8 mouse cellular contexts compared by ENCODE assay signal in genomic region chr7:16816078-16816474, GRCm38 (mm10). TPM values are rescaled to one million over a fixed set of nuclear protein-coding genes. Genes with fewer than 3 reads are reported as not detected.
DNase-seq lines count a peak whose midpoint lies in the region; ATAC-seq and TF ChIP-seq lines count a peak whose summit lies in the region.

No protein-coding gene starts in this region.

- peak overlapping the region; percentile 95 for H3K9ac ChIP-seq in forebrain, embryonic 15.5 days (replicated peaks)
- H3K9ac ChIP-seq in lung, postnatal 0 days (replicated peaks; ENCODE audit: low read depth): peak overlapping the region; percentile 91

- WGBS in forebrain, embryonic 15.5 days: under 1% methylated on average over 55 of the region's 55 CpGs
- WGBS in lung, postnatal 0 days: 0% methylated on average over 12 of the region's 55 CpGs

- H3K4me3 ChIP-seq in forebrain, embryonic 15.5 days: peak overlapping the region; percentile 76
- H3K4me3 ChIP-seq in lung, postnatal 0 days (ENCODE audit: low read depth, low read length): peak overlapping the region; percentile 100

- peak; percentile 79 for ATAC-seq in forebrain, embryonic 15.5 days (replicated peaks)
- peak; percentile 88 for ATAC-seq in lung, postnatal 0 days

- peak; percentile 92 for DNase-seq in Muller cell, postnatal 12 days (ENCODE audit: inconsistent ontology term)
- peak; percentile 87 for DNase-seq in cerebellum, adult 11-12 months
- peak; percentile 75 for DNase-seq in heart, postnatal 25 days (ENCODE audit: low spot score)
- DNase-seq in layer of hippocampus, adult 9-11 months: peak; percentile 86
- peak; percentile 85 for DNase-seq in lung, postnatal 0 days (ENCODE audit: low spot score)
- DNase-seq in retina, adult 2 months (ENCODE audit: low read depth, low spot score): peak; percentile 71
- DNase-seq in thymus, postnatal 36 days: peak; percentile 83 to 87

- TF ChIP-seq CTCF in lung, postnatal 0 days (IDR thresholded peaks at IDR 0.05): no peak

- no peak for TF ChIP-seq EP300 in lung, postnatal 0 days (IDR thresholded peaks at IDR 0.05)

- intact Hi-C loops in heart, postnatal 25 days (cut with DNase I): loop anchor here (2.0 kb wide), 1 partner anchor 107 kb away; no protein-coding TSS in a partner anchor

- H3K4me2 ChIP-seq in forebrain, embryonic 15.5 days (replicated peaks): peak overlapping the region; percentile 83
- H3K4me2 ChIP-seq in lung, postnatal 0 days (replicated peaks; ENCODE audit: low read depth, low read length): peak overlapping the region; percentile 91

- H3K36me3 ChIP-seq in forebrain, embryonic 15.5 days: no peaks in the 10 kb centered on the region
- H3K36me3 ChIP-seq in lung, postnatal 0 days (ENCODE audit: insufficient read depth, low read length): no peaks in the 10 kb centered on the region; the same call in 1 of the 2 replicates

- no peaks in the 10 kb centered on the region for H3K9me3 ChIP-seq in forebrain, embryonic 15.5 days
- no peaks in the 10 kb centered on the region for H3K9me3 ChIP-seq in lung, postnatal 0 days (ENCODE audit: low read length)

- 0 out of 2 replicates have a peak, but pooled peaks cover 5% of the 10 kb centered on the region for H3K27me3 ChIP-seq in forebrain, embryonic 15.5 days
- no peaks in the 10 kb centered on the region for H3K27me3 ChIP-seq in lung, postnatal 0 days (replicated peaks; ENCODE audit: insufficient read depth, low read length)

- H3K27ac ChIP-seq in forebrain, embryonic 15.5 days (replicated peaks): peak overlapping the region; percentile 97
- H3K27ac ChIP-seq in lung, postnatal 0 days (ENCODE audit: low read length): peak overlapping the region; percentile 93

- peaks cover 57% of the 10 kb centered on the region for H3K4me1 ChIP-seq in forebrain, embryonic 15.5 days
- peaks cover 21% of the 10 kb centered on the region; the same call in 1 of the 2 replicates for H3K4me1 ChIP-seq in lung, postnatal 0 days (ENCODE audit: insufficient read depth, low read depth, low read length)

RNA-seq across cellular contexts. Expression of gene Strn4, which starts 0.4 kb away (rescaled TPM):
- 185 and 193 TPM in 2 replicates for polyA plus RNA-seq in forebrain, embryonic 15.5 days (2015; fragmentation: Nextera tagmentation; extraction: Ambion mirVana)
- 10 to 100 TPM; 54.8 to 65.5 TPM for total RNA-seq in heart, postnatal 25 days (2021)
- 57.7 and 60.7 TPM in 2 replicates for polyA plus RNA-seq in lung, postnatal 0 days (2015; fragmentation: Nextera tagmentation; extraction: Ambion mirVana)

RNA-seq across cellular contexts. Expression of gene Fkrp, which starts 0.5 kb away (rescaled TPM):
- 28.2 and 29.0 TPM in 2 replicates for polyA plus RNA-seq in forebrain, embryonic 15.5 days (2015; fragmentation: Nextera tagmentation; extraction: Ambion mirVana)
- total RNA-seq in heart, postnatal 25 days (2021): 10 to 100 TPM; 46.2 to 48.0 TPM
- 22.3 and 23.5 TPM in 2 replicates for polyA plus RNA-seq in lung, postnatal 0 days (2015; fragmentation: Nextera tagmentation; extraction: Ambion mirVana)

RNA-seq across cellular contexts. Expression of gene Prkd2, which starts 26.6 kb away (rescaled TPM):
- 7.0 and 8.0 TPM in 2 replicates for polyA plus RNA-seq in forebrain, embryonic 15.5 days (2015; fragmentation: Nextera tagmentation; extraction: Ambion mirVana)
- total RNA-seq in heart, postnatal 25 days (2021): 10 to 100 TPM; 18.0 to 22.9 TPM
- polyA plus RNA-seq in lung, postnatal 0 days (2015; fragmentation: Nextera tagmentation; extraction: Ambion mirVana): 26.1 and 29.0 TPM in 2 replicates

RNA-seq across cellular contexts. Expression of gene Slc1a5, which starts 34.9 kb away (rescaled TPM):
- 10.0 and 13.6 TPM in 2 replicates for polyA plus RNA-seq in forebrain, embryonic 15.5 days (2015; fragmentation: Nextera tagmentation; extraction: Ambion mirVana)
- total RNA-seq in heart, postnatal 25 days (2021): 10 to 100 TPM; 18.5 to 22.8 TPM
- polyA plus RNA-seq in lung, postnatal 0 days (2015; fragmentation: Nextera tagmentation; extraction: Ambion mirVana): 176 and 178 TPM in 2 replicates

RNA-seq across cellular contexts. Expression of gene Dact3, which starts 59.0 kb away (rescaled TPM):
- polyA plus RNA-seq in forebrain, embryonic 15.5 days (2015; fragmentation: Nextera tagmentation; extraction: Ambion mirVana): 3.3 and 3.4 TPM in 2 replicates
- 10 to 100 TPM; 15.2 to 17.4 TPM for total RNA-seq in heart, postnatal 25 days (2021)
- polyA plus RNA-seq in lung, postnatal 0 days (2015; fragmentation: Nextera tagmentation; extraction: Ambion mirVana): 4.2 and 4.3 TPM in 2 replicates

Comparison
In these comparisons a context has a peak if more than half of its experiments do, and no peak if none do; other contexts are left out.
1. Peak in every context shown above with its lines: DNase-seq, ATAC-seq, H3K4me3 ChIP-seq and H3K27ac ChIP-seq.